Mouse (Mus musculus) megakaryocyte, embryonic 14.5 days (primary cell): ENCODE results near the gene Oxct2a.

Experiments used
- FLI1 ChIP-seq: IDR thresholded peaks from 2 replicates; pipeline ENCODE4 v1.6.1; 2012; ENCODE audit warnings: low read length, inconsistent platforms, mixed read lengths
- GATA1 ChIP-seq: IDR thresholded peaks from 3 replicates; pipeline ENCODE4 v1.6.1; 2012; ENCODE audit warnings: mixed read lengths, low read length, inconsistent platforms, borderline replicate concordance

GRCm38 (mm10) chr4:123295516-123296147 is 27.8 kb downstream of the Oxct2a start:
- no peak for TF ChIP-seq GATA1
- no peak for TF ChIP-seq FLI1
